Mouse (Mus musculus): ENCODE data around the gene Klf3. TPM values are rescaled to one million over a fixed set of nuclear protein-coding genes. Genes with fewer than 3 reads are reported as not detected.
"Not testable (repeated sequence)": the region's sequence is repeated elsewhere in the genome, so short reads cannot be mapped to it uniquely, and the experiment has no call there.

Gene Klf3
- polyA plus RNA-seq, 1 experiment from 2014 or later: 34.8 TPM

DNA sequence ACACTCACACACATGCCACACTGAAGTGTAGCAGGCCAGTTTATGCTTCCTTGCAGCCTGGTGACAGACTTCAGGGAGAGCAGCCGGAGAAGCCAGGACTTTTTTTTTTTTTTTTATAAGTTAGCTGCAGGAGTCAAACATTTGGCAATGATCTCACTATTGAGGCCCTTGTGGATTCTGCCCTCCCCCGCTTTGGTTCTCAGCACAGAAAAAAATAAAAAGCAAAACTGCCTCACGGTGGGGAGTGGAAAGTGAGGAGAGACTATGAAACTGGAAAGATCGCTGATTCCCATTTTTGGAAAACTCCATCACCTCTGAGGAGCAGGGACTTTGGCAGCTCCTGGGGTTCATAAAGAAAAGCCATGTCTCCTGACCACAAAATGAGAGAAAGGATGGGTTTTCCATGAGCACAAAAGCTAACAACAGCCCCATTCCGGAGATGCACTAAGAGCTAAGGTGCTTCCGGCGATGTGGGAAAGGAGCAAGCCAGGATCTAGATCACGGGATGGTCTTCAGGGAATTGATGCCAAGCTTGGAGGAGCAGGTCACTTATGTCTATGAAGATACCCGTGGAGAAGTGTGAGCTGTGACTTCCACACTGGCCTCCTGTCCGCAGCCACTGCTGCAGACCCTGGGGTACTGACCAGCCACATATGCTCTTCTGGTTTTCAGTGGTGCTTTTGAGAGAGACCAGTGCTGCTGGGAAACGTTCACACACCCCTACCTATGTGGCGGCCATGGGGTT is 73.1 kb downstream of the Klf3 start:
- Histone ChIP-seq H3K36me3 (ENCODE audit: control insufficient read depth, insufficient read depth, low read length) (no peaks in the 10 kb centered on the region), H3K4me3 (ENCODE audit: low read depth, low read length) (no peak overlapping the region), H3K4me1 (ENCODE audit: control insufficient read depth, insufficient read depth, low read length) (peaks cover 14% of the 10 kb centered on the region), H3K9ac (ENCODE audit: low read length) (no peak overlapping the region), H3K27ac (ENCODE audit: low read depth, low read length) (no peak overlapping the region), H3K27me3 (ENCODE audit: control insufficient read depth, insufficient read depth, low read length) (no peaks in the 10 kb centered on the region), H3K4me2 (no peak overlapping the region), H3K9me3 (ENCODE audit: control insufficient read depth, low read length) (no peaks in the 10 kb centered on the region)
- no peak for DNase-seq (ENCODE audit: low spot score, missing footprints)
- no peak for ATAC-seq (ENCODE audit: low FRiP score)
- 83% methylated on average over 12 of the region's 12 CpGs for WGBS

DNA sequence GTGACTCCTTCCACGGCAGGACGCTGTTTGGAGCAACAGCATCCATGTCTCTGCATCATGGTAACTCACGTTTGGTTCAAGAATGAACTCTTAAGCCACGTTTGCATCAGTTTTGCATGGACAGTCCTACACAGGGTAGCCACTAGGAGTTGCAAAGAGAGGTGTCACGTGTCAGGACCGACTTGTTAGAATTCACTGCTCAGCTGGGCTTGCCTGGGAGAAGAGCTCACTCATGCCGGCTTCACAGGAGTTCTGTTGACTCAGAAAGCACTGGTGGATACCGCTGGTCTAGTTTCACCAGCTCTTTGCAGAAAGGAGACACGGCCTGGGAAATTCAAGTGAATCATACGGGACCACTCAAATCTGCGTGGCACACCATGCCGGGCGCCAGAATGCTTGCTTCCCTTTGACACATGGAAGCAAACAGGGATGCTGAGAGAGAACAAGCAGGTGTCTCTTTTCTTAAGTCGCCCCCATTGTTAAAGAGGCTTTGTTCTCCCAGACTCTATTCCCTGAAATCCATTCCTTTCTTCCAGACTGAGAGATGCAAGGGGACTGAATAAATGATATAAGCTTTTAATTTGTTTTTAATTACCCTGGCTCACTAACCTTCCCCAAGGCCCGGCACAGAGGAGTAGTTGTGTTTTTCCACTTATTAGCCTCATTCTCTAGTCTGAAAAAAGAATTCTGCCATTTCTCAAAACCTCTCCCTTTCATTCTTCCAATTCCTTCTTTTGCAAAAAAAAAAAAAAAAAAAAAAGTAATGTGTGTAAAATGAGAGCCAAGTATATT is 74.2 kb downstream of the Klf3 start:
- Histone ChIP-seq H3K27ac (ENCODE audit: low read depth, low read length) (peak overlapping the region; percentile 44), H3K4me3 (ENCODE audit: low read depth, low read length) (no peak overlapping the region), H3K27me3 (ENCODE audit: control insufficient read depth, insufficient read depth, low read length) (no peaks in the 10 kb centered on the region), H3K4me2 (no peak overlapping the region), H3K36me3 (ENCODE audit: control insufficient read depth, insufficient read depth, low read length) (no peaks in the 10 kb centered on the region), H3K9ac (ENCODE audit: low read length) (0 out of 2 replicates have a peak overlapping the region, but pooled peaks have one; percentile 12), H3K4me1 (ENCODE audit: control insufficient read depth, insufficient read depth, low read length) (peaks cover 14% of the 10 kb centered on the region), H3K9me3 (ENCODE audit: control insufficient read depth, low read length) (no peaks in the 10 kb centered on the region)
- peak; percentile 60 for ATAC-seq (ENCODE audit: low FRiP score)
- DNase-seq (ENCODE audit: low spot score, missing footprints): peak; percentile 94
- WGBS: 18% methylated on average over 15 of the region's 15 CpGs

DNA sequence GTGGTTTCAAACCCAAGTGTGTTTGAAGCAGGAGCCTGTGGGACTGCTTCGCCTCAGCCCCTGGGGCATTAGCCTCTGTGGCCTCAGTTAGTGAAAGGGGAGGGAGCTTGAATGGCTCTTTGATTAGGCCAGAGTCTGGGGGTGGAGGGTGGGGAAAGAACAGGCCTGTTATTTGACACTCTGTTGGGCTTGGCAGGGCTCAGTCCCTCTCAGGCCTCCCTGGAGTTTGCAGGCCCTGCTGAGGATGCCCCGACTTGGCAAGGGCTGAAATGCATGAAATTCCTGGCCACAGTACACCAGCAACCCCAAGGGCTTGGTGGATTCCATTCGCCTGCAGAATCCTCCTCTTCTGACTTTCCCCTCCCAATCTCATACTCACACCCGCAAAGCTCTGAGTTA is 74.8 kb downstream of the Klf3 start:
- Histone ChIP-seq H3K4me2 (no peak overlapping the region), H3K27me3 (ENCODE audit: control insufficient read depth, insufficient read depth, low read length) (no peaks in the 10 kb centered on the region), H3K9ac (ENCODE audit: low read length) (no peak overlapping the region), H3K36me3 (ENCODE audit: control insufficient read depth, insufficient read depth, low read length) (no peaks in the 10 kb centered on the region), H3K4me3 (ENCODE audit: low read depth, low read length) (no peak overlapping the region), H3K4me1 (ENCODE audit: control insufficient read depth, insufficient read depth, low read length) (peaks cover 14% of the 10 kb centered on the region), H3K27ac (ENCODE audit: low read depth, low read length) (no peak overlapping the region), H3K9me3 (ENCODE audit: control insufficient read depth, low read length) (no peaks in the 10 kb centered on the region)
- DNase-seq (ENCODE audit: low spot score, missing footprints) (peak; percentile 92), ATAC-seq (ENCODE audit: low FRiP score) (peak; percentile 87)
- 3% methylated on average over 4 of the region's 4 CpGs for WGBS

DNA sequence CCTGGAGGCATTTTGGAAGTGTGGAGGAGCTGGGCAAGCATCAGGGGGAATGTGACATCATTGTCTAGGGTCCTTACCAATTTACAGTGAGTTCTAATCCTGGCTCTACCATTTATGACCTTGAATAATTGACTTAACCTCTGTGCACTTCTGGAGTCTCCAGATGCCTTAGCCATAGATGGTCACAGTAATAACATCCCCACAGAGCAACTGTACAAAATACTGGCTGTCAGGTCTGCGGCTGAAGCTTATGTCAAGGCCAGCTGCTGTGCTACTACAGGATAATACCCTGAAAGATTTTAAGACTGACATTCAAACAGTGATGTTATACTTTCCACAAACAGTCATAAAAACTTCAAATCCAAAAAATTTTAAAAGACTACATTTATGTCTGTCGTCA is 75.3 kb downstream of the Klf3 start:
- peak; percentile 90 for DNase-seq (ENCODE audit: low spot score, missing footprints)
- Histone ChIP-seq H3K27me3 (ENCODE audit: control insufficient read depth, insufficient read depth, low read length) (no peaks in the 10 kb centered on the region), H3K9ac (ENCODE audit: low read length) (no peak overlapping the region), H3K9me3 (ENCODE audit: control insufficient read depth, low read length) (no peaks in the 10 kb centered on the region), H3K27ac (ENCODE audit: low read depth, low read length) (no peak overlapping the region), H3K4me1 (ENCODE audit: control insufficient read depth, insufficient read depth, low read length) (peaks cover 14% of the 10 kb centered on the region), H3K4me2 (no peak overlapping the region), H3K4me3 (ENCODE audit: low read depth, low read length) (no peak overlapping the region), H3K36me3 (ENCODE audit: control insufficient read depth, insufficient read depth, low read length) (no peaks in the 10 kb centered on the region)
- ATAC-seq (ENCODE audit: low FRiP score): peak; percentile 8; the same call in 1 of the 2 replicates
- 74% methylated on average over 2 of the region's 2 CpGs for WGBS

DNA sequence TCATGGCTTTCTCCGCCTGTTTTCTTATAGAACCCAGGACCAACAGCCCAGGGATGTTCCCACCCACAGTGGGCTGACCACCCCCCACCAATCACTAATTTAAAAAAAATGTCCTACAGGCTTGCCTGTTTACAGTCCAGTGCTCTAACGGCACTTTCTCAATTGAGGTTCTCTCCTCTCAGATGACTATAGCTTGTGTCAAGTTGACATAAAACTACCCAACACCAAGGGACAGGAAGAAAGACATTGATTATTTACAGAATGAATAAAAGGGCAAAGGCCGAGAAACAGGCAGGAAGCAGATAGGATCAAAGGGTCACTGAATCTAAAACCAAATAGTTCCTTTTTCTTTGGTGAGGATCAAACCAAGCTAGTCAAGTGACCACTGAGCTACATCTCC is 76.1 kb downstream of the Klf3 start:
- no peaks in the 10 kb centered on the region for H3K9me3 ChIP-seq (ENCODE audit: control insufficient read depth, low read length)
- H3K27me3 ChIP-seq (ENCODE audit: control insufficient read depth, insufficient read depth, low read length): no peaks in the 10 kb centered on the region
- peaks cover 14% of the 10 kb centered on the region for H3K4me1 ChIP-seq (ENCODE audit: control insufficient read depth, insufficient read depth, low read length)
- H3K4me3 ChIP-seq (ENCODE audit: low read depth, low read length): no peak overlapping the region
- no peak overlapping the region for H3K9ac ChIP-seq (ENCODE audit: low read length)
- ATAC-seq (ENCODE audit: low FRiP score): no peak
- H3K4me2 ChIP-seq: no peak overlapping the region
- 62% methylated on average over 3 of the region's 3 CpGs for whole genome bisulfite sequencing
- no peaks in the 10 kb centered on the region for H3K36me3 ChIP-seq (ENCODE audit: control insufficient read depth, insufficient read depth, low read length)
- H3K27ac ChIP-seq (ENCODE audit: low read depth, low read length): no peak overlapping the region
- no peak for DNase-seq (ENCODE audit: low spot score, missing footprints)

DNA sequence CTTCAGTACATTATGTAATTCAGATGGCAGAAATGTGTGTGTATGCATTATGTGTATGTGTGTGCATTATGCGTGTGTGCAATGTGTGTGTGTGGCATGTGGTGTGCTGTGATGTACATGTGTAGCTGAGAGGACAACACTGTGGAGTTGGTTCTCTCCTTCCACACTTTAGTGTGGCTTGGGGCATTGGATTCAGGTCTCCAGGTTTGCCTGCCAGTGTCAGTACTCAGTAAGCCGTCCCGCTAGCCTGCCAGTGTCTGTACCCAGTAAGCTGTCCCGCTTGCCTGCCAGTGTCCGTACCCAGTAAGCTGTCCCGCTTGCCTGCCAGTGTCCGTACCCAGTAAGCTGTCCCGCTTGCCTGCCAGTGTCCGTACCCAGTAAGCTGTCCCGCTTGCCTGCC is 78.4 kb downstream of the Klf3 start:
- H3K4me2 ChIP-seq; H3K9ac ChIP-seq (ENCODE audit: low read length); H3K36me3 ChIP-seq (ENCODE audit: control insufficient read depth, insufficient read depth, low read length); H3K4me3 ChIP-seq (ENCODE audit: low read depth, low read length); H3K9me3 ChIP-seq (ENCODE audit: control insufficient read depth, low read length); DNase-seq (ENCODE audit: low spot score, missing footprints); H3K27ac ChIP-seq (ENCODE audit: low read depth, low read length); ATAC-seq (ENCODE audit: low FRiP score); H3K27me3 ChIP-seq (ENCODE audit: control insufficient read depth, insufficient read depth, low read length): not testable (repeated sequence)
- 97% methylated on average over 6 of the region's 10 CpGs for WGBS
- H3K4me1 ChIP-seq (ENCODE audit: control insufficient read depth, insufficient read depth, low read length): peaks cover 12% of the 10 kb centered on the region

DNA sequence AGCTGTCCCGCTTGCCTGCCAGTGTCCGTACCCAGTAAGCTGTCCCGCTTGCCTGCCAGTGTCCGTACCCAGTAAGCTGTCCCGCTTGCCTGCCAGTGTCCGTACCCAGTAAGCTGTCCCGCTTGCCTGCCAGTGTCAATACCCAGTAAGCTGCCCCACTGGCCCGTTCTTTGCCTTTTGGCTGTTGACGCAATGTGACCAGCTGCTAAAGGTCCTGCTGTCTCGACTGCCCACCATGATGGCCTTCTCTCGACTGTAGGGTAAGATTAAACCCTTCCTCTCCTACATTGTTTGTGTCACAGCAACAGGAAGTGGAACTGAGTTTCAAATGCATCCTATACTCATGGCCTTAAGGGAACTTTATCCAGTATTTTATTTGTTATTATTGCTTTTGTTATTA is 78.8 kb downstream of the Klf3 start:
- H3K4me1 ChIP-seq (ENCODE audit: control insufficient read depth, insufficient read depth, low read length): peaks cover 11% of the 10 kb centered on the region
- not testable (repeated sequence) for H3K4me2 ChIP-seq; DNase-seq (ENCODE audit: low spot score, missing footprints); ATAC-seq (ENCODE audit: low FRiP score); H3K4me3 ChIP-seq (ENCODE audit: low read depth, low read length); H3K9ac ChIP-seq (ENCODE audit: low read length); H3K36me3 ChIP-seq (ENCODE audit: control insufficient read depth, insufficient read depth, low read length); H3K27me3 ChIP-seq (ENCODE audit: control insufficient read depth, insufficient read depth, low read length); H3K9me3 ChIP-seq (ENCODE audit: control insufficient read depth, low read length); H3K27ac ChIP-seq (ENCODE audit: low read depth, low read length)
- 87% methylated on average over 8 of the region's 11 CpGs for WGBS
